Mouse (Mus musculus) kidney, embryonic 16.5 days (tissue): ENCODE results near the gene Asb13. TPM values are rescaled to one million over a fixed set of nuclear protein-coding genes. Genes with fewer than 3 reads are reported as not detected.

ENCODE experiments used
- ATAC-seq: fragments of 200-750 bp; cut with Nextera tagmentation; 2 replicates; pipeline ENCODE4 v1.8.0; 2017; ENCODE audit warnings: moderate TSS enrichment; ENCODE audit not compliant: low FRiP score, low TSS enrichment
- H3K27ac ChIP-seq: fragments of 300-500 bp; sonication (generic); 2 replicates; pipeline ENCODE4 v1.5.1; 2014; ENCODE audit warnings: low read length
- H3K27me3 ChIP-seq: fragments of 300-500 bp; sonication (generic); 2 replicates; pipeline ENCODE4 v1.6.1; 2014; ENCODE audit warnings: low read length, control low read depth, mixed read lengths; ENCODE audit not compliant: insufficient read depth
- H3K36me3 ChIP-seq: fragments of 300-500 bp; sonication (generic); 2 replicates; pipeline ENCODE4 v1.6.1; 2014; ENCODE audit warnings: low read length, control low read depth, mixed read lengths; ENCODE audit not compliant: insufficient read depth
- H3K4me1 ChIP-seq: fragments of 300-500 bp; sonication (generic); 2 replicates; pipeline ENCODE4 v1.6.1; 2014; ENCODE audit warnings: low read length, control low read depth, mixed read lengths; ENCODE audit not compliant: insufficient read depth
- H3K4me2 ChIP-seq: fragments of 300-500 bp; sonication (generic); replicated peaks from 2 replicates; pipeline ENCODE4 v1.6.1; 2014; ENCODE audit warnings: low read depth, low read length
- H3K4me3 ChIP-seq: fragments of 300-500 bp; sonication (generic); 2 replicates; pipeline ENCODE4 v1.5.1; 2014; ENCODE audit warnings: mild to moderate bottlenecking, low read length
- H3K9ac ChIP-seq: fragments of 300-500 bp; sonication (generic); replicated peaks from 2 replicates; pipeline ENCODE4 v1.6.1; 2014; ENCODE audit warnings: low read length
- H3K9me3 ChIP-seq: fragments of 300-500 bp; sonication (generic); 2 replicates; pipeline ENCODE4 v1.6.1; 2016; ENCODE audit warnings: low read length, control low read depth
- WGBS: fragments of 180-500 bp; shearing (Covaris S2); extraction: QIAGEN DNeasy Blood & Tissue Kit; methylation state at CpG from one replicate; pipeline ENCODE4 v1.1.7; 2014; 5-methylcytosine and 5-hydroxymethylcytosine counted together
- polyA plus RNA-seq: library from polyadenylated mRNA; unstranded; fragments of >200 nt; fragmentation: Nextera tagmentation; extraction: Ambion mirVana; gene quantifications from 2 replicates; pipeline ENCODE4 v1.2.1, GENCODE M21; 2015

Asb13 gene
- polyA plus RNA-seq, 1 experiment from 2014 or later: 16.0 TPM

DNA sequence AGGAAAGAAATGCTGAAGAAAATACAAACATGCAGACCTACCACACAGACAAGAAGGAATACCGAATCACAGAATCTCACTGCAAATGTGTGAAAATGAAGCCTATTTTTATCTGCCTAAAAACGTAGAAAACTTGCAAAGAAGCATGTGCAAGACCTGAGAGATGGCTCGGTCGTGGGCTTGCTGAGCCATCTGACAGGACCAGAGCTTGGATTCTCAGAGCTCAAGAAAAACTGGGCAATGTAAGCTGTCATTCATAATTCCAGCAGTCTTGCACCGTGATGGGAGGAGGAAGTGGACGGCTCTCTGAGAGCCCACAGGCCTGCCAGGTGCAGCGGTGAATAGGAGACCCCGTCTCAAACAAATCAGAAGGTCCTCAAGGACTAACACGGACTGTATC lies 1.3 kb upstream of the Asb13 start:
- WGBS: 87% methylated on average over 9 of the region's 9 CpGs

DNA sequence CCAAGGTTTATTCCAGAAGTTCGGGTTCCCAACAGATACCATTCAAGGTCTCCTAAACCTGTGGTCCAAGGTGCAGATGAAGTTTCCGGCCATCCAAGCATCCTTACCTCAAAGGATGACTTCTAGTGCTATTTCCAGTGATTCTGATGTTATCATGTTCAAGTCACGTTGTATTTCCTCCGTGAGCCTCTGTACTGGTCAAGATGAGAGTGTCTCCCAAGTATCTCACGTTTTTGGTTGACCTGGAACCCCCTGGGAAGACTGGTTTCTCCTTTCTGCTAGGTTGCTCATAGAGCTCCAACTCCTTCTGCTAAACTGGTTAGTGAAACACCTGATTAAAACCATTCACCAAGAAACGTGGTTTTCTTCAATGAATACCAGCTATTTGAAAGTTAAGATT lies 701 bp upstream of the Asb13 start:
- Histone ChIP-seq H3K36me3 (no peaks in the 10 kb centered on the region), H3K9ac (no peak overlapping the region), H3K4me1 (peaks cover 8% of the 10 kb centered on the region; the same call in 1 of the 2 replicates), H3K27ac (no peak overlapping the region), H3K9me3 (peaks cover 4% of the 10 kb centered on the region; the same call in 1 of the 2 replicates), H3K4me3 (no peak overlapping the region), H3K4me2 (no peak overlapping the region), H3K27me3 (no peaks in the 10 kb centered on the region)
- no peak for ATAC-seq
- 40% methylated on average over 6 of the region's 6 CpGs for WGBS

More for the DNA sequence above, 1.3 kb upstream of the Asb13 start:
- no peak for ATAC-seq
- Histone ChIP-seq H3K9me3 (peaks cover 4% of the 10 kb centered on the region; the same call in 1 of the 2 replicates), H3K9ac (no peak overlapping the region), H3K4me2 (no peak overlapping the region), H3K4me3 (no peak overlapping the region), H3K4me1 (peaks cover 8% of the 10 kb centered on the region; the same call in 1 of the 2 replicates), H3K36me3 (no peaks in the 10 kb centered on the region), H3K27ac (no peak overlapping the region), H3K27me3 (no peaks in the 10 kb centered on the region)

GRCm38 (mm10) chr13:3635076-3635475 lies 1.2 kb downstream of the Asb13 start:
- H3K9me3 ChIP-seq: peaks cover 4% of the 10 kb centered on the region; the same call in 1 of the 2 replicates
- H3K36me3 ChIP-seq: no peaks in the 10 kb centered on the region
- ATAC-seq: no peak
- no peak overlapping the region for H3K4me3 ChIP-seq
- 89% methylated on average over 3 of the region's 3 CpGs for WGBS
- no peak overlapping the region for H3K27ac ChIP-seq
- H3K4me1 ChIP-seq: peaks cover 8% of the 10 kb centered on the region; the same call in 1 of the 2 replicates
- H3K9ac ChIP-seq: no peak overlapping the region
- H3K27me3 ChIP-seq: no peaks in the 10 kb centered on the region
- H3K4me2 ChIP-seq: no peak overlapping the region

DNA sequence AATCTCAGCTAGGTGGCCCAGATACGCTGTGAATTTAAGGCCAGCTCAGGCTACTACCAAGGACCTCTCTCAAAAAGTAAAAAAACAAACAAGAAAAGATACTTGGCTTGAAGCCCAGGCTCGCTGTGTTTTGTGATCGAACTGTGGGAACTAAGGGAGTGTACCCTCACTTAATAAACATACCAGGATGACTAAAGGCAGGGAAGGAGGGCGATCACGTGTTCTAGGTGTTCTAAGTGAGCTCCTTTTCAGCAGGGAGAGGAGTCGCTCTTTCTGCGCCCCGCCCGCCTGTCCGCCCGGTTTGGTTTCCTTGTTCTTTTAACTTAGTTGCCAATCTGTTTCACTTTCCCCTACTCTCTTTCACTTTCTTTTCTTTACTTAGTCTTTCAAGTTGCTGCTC lies 3.0 kb downstream of the Asb13 start:
- Histone ChIP-seq H3K4me2 (0 out of 2 replicates have a peak overlapping the region, but pooled peaks have one; percentile 12), H3K4me3 (0 out of 2 replicates have a peak overlapping the region, but pooled peaks have one; percentile 20), H3K9ac (no peak overlapping the region), H3K36me3 (no peaks in the 10 kb centered on the region), H3K4me1 (peaks cover 8% of the 10 kb centered on the region; the same call in 1 of the 2 replicates), H3K27me3 (no peaks in the 10 kb centered on the region), H3K27ac (no peak overlapping the region), H3K9me3 (no peaks in the 10 kb centered on the region)
- 57% methylated on average over 11 of the region's 11 CpGs for WGBS
- ATAC-seq: no peak

DNA sequence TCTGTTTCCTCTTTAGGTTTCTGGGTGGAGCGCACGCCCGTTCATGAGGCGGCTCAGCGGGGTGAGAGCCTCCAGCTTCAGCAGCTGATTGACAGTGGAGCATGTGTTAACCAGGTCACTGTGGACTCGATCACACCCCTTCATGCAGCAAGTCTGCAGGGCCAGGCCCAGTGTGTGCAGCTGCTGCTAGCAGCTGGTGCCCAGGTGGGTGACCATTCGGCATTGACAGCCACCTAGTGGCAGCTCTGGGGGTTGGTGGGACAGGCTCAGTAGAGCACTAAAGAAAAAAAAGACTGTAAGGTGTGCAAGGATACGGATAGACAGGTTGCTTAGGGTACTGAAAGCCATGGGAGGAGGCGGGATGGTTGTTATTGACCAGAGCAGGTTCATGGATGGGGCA lies 8.2 kb downstream of the Asb13 start:
- no peak overlapping the region for H3K4me2 ChIP-seq
- peak; percentile 50; the same call in 1 of the 2 replicates for ATAC-seq
- peaks cover 3% of the 10 kb centered on the region; the same call in 1 of the 2 replicates for H3K36me3 ChIP-seq
- H3K27ac ChIP-seq: no peak overlapping the region
- H3K4me1 ChIP-seq: no peaks in the 10 kb centered on the region
- no peaks in the 10 kb centered on the region for H3K27me3 ChIP-seq
- 82% methylated on average over 9 of the region's 9 CpGs for WGBS
- H3K9me3 ChIP-seq: peaks cover 3% of the 10 kb centered on the region; the same call in 1 of the 2 replicates
- H3K9ac ChIP-seq: no peak overlapping the region
- no peak overlapping the region for H3K4me3 ChIP-seq

- Histone ChIP-seq H3K27ac (no peak overlapping the region), H3K4me2 (no peak overlapping the region), H3K9ac (no peak overlapping the region), H3K36me3 (peaks cover 3% of the 10 kb centered on the region; the same call in 1 of the 2 replicates), H3K4me1 (no peaks in the 10 kb centered on the region), H3K4me3 (no peak overlapping the region), H3K27me3 (no peaks in the 10 kb centered on the region), H3K9me3 (peaks cover 3% of the 10 kb centered on the region; the same call in 1 of the 2 replicates)
- no peak for ATAC-seq
- WGBS: 72% methylated on average over 5 of the region's 5 CpGs
These were observed 8.7 kb downstream of the Asb13 start for GRCm38 (mm10) chr13:3642538-3642937.

DNA sequence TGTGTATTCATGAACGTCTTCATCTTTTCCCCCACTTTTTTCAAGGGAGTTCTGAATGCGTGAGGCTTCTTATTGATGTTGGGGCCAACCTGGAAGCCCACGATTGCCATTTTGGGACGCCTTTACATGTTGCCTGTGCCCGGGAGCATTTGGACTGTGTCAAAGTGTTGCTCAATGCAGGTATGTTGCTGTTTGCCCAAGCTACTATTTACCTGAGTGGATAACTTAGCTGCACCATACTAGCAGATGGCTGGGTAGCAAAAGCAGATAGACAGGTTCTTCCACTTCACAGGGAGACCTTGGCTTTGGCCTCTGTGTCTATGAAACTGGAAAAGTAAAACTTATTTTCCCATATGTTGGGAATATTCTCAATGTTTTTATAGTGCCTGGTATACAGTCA lies 11.0 kb downstream of the Asb13 start:
- 90% methylated on average over 5 of the region's 5 CpGs for WGBS
- ATAC-seq: no peak

DNA sequence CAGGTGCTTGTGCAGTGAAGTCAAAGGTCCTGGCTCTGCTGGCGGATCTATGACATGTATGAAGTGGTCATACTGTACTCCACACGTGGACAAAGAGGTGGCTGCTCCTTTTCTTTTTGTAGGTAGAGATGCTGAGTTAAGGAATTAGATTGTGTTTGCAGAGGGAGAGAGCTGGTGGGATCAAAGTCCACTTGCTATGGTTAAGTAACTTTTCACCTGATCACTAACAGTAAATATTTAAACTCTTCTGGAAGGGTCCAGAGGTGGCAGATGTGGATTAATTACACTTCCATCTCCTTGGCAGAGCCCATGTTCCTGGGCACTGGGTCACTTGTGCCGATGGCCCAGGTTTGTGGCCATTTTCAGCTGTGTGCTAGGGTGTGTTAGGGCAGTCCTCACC lies 12.1 kb downstream of the Asb13 start:
- H3K36me3 ChIP-seq: peaks cover 6% of the 10 kb centered on the region; the same call in 1 of the 2 replicates
- H3K4me2 ChIP-seq: no peak overlapping the region
- H3K4me3 ChIP-seq: no peak overlapping the region
- no peak overlapping the region for H3K9ac ChIP-seq
- peaks cover 3% of the 10 kb centered on the region; the same call in 1 of the 2 replicates for H3K9me3 ChIP-seq
- H3K27me3 ChIP-seq: no peaks in the 10 kb centered on the region
- ATAC-seq: peak; percentile 72
- peak overlapping the region; percentile 72 for H3K27ac ChIP-seq
- H3K4me1 ChIP-seq: no peaks in the 10 kb centered on the region
- 64% methylated on average over 3 of the region's 3 CpGs for WGBS

More for the DNA sequence above, 11.0 kb downstream of the Asb13 start:
- no peak overlapping the region for H3K27ac ChIP-seq
- H3K4me3 ChIP-seq: no peak overlapping the region
- H3K4me1 ChIP-seq: no peaks in the 10 kb centered on the region
- no peak overlapping the region for H3K4me2 ChIP-seq
- no peak overlapping the region for H3K9ac ChIP-seq
- peaks cover 3% of the 10 kb centered on the region; the same call in 1 of the 2 replicates for H3K9me3 ChIP-seq
- peaks cover 6% of the 10 kb centered on the region; the same call in 1 of the 2 replicates for H3K36me3 ChIP-seq
- H3K27me3 ChIP-seq: no peaks in the 10 kb centered on the region

GRCm38 (mm10) chr13:3646566-3646965 lies 12.7 kb downstream of the Asb13 start:
- Histone ChIP-seq H3K27me3 (no peaks in the 10 kb centered on the region), H3K4me2 (no peak overlapping the region), H3K4me3 (no peak overlapping the region), H3K9ac (no peak overlapping the region), H3K36me3 (peaks cover 6% of the 10 kb centered on the region; the same call in 1 of the 2 replicates), H3K4me1 (no peaks in the 10 kb centered on the region), H3K27ac (peak overlapping the region; percentile 46; the same call in 1 of the 2 replicates), H3K9me3 (peaks cover 3% of the 10 kb centered on the region; the same call in 1 of the 2 replicates)
- peak; percentile 73 for ATAC-seq
- 76% methylated on average over 7 of the region's 7 CpGs for WGBS

GRCm38 (mm10) chr13:3650569-3650968 lies 16.7 kb downstream of the Asb13 start:
- Histone ChIP-seq H3K27me3 (no peaks in the 10 kb centered on the region), H3K27ac (no peak overlapping the region), H3K9ac (no peak overlapping the region), H3K4me3 (no peak overlapping the region), H3K36me3 (0 out of 2 replicates have a peak, but pooled peaks cover 6% of the 10 kb centered on the region), H3K4me1 (no peaks in the 10 kb centered on the region), H3K9me3 (peaks cover 3% of the 10 kb centered on the region; the same call in 1 of the 2 replicates), H3K4me2 (no peak overlapping the region)
- ATAC-seq: no peak
- WGBS: 92% methylated on average over 4 of the region's 4 CpGs
